Mouse (Mus musculus): ENCODE measurements around the gene Surf1. TPM values are rescaled to one million over a fixed set of nuclear protein-coding genes. Genes with fewer than 3 reads are reported as not detected.

Surf1 gene
- total and polyA plus RNA-seq, 3 experiments = 49.7 to 68.0 (median 49.9) TPM

GRCm38 (mm10) chr2:26919684-26920083 is 3.4 kb upstream of the Surf1 start:
- no peaks in the 10 kb centered on the region for H3K27me3 ChIP-seq (ENCODE audit: control insufficient read depth, insufficient read depth, low read length)
- no peaks in the 10 kb centered on the region for H3K79me2 ChIP-seq (replicated peaks; ENCODE audit: control insufficient read depth, insufficient read depth, low read length)
- H3K27ac ChIP-seq = no peak overlapping the region
- 66% methylated on average over 3 of the region's 3 CpGs for WGBS
- TF ChIP-seq POLR2A (IDR thresholded peaks at IDR 0.05; ENCODE audit: insufficient read depth, low read depth, low read length) (no peak), CTCF (IDR thresholded peaks at IDR 0.05) (no peak), EP300 (IDR thresholded peaks at IDR 0.05; ENCODE audit: insufficient read depth, low read depth, low read length) (no peak)
- intact Hi-C loops (cut with DNase I) = loop anchor here (5.0 kb wide), 1 partner anchor 43 kb away; the partner anchor contains the start of gene Rexo4
- H3K36me3 ChIP-seq (ENCODE audit: control insufficient read depth, insufficient read depth, low read length) = peaks cover 9% of the 10 kb centered on the region
- H3K9ac ChIP-seq (ENCODE audit: low read depth, low read length) = no peak overlapping the region
- no peak for DNase-seq
- H3K4me1 ChIP-seq (ENCODE audit: control insufficient read depth, insufficient read depth, low read length) = peaks cover 9% of the 10 kb centered on the region
- no peak overlapping the region for H3K4me3 ChIP-seq

- WGBS = under 1% methylated on average over 13 of the region's 13 CpGs
- H3K36me3 ChIP-seq (ENCODE audit: control insufficient read depth, insufficient read depth, low read length) = peaks cover 9% of the 10 kb centered on the region
- intact Hi-C loops (cut with DNase I) = loop anchor here (5.0 kb wide), 1 partner anchor 46 kb away; the partner anchor contains the start of gene Rexo4
Observed at GRCm38 (mm10) chr2:26916738-26917137, 408 bp upstream of the Surf1 start.

GRCm38 (mm10) chr2:26914148-26914941 is 2.0 kb downstream of the Surf1 start:
- peaks cover 12% of the 10 kb centered on the region for H3K4me1 ChIP-seq (ENCODE audit: control insufficient read depth, insufficient read depth, low read length)
- no peaks in the 10 kb centered on the region for H3K27me3 ChIP-seq (ENCODE audit: control insufficient read depth, insufficient read depth, low read length)
- H3K79me2 ChIP-seq (replicated peaks; ENCODE audit: control insufficient read depth, insufficient read depth, low read length) = peaks cover 3% of the 10 kb centered on the region
- H3K4me3 ChIP-seq = no peak overlapping the region
- intact Hi-C loops (cut with DNase I) = no loop called here
- no peak overlapping the region for H3K9ac ChIP-seq (ENCODE audit: low read depth, low read length)
- H3K27ac ChIP-seq = no peak overlapping the region
- no peak for DNase-seq
- peaks cover 7% of the 10 kb centered on the region for H3K36me3 ChIP-seq (ENCODE audit: control insufficient read depth, insufficient read depth, low read length)
- TF ChIP-seq EP300 (IDR thresholded peaks at IDR 0.05; ENCODE audit: insufficient read depth, low read depth, low read length) = no peak
- no peak for TF ChIP-seq POLR2A (IDR thresholded peaks at IDR 0.05; ENCODE audit: insufficient read depth, low read depth, low read length)
- TF ChIP-seq CTCF (IDR thresholded peaks at IDR 0.05) = no peak
- 62% methylated on average over 8 of the region's 8 CpGs for WGBS

More at GRCm38 (mm10) chr2:26916738-26917137, 408 bp upstream of the Surf1 start:
- H3K27me3 ChIP-seq (ENCODE audit: control insufficient read depth, insufficient read depth, low read length) = no peaks in the 10 kb centered on the region
- H3K4me1 ChIP-seq (ENCODE audit: control insufficient read depth, insufficient read depth, low read length) = peaks cover 10% of the 10 kb centered on the region
- peak overlapping the region; percentile 70 for H3K9ac ChIP-seq (ENCODE audit: low read depth, low read length)
- no peak for DNase-seq
- no peaks in the 10 kb centered on the region; the same call in 1 of the 2 replicates for H3K79me2 ChIP-seq (replicated peaks; ENCODE audit: control insufficient read depth, insufficient read depth, low read length)
- H3K4me3 ChIP-seq = peak overlapping the region; percentile 69
- no peak for TF ChIP-seq EP300 (IDR thresholded peaks at IDR 0.05; ENCODE audit: insufficient read depth, low read depth, low read length)
- no peak for TF ChIP-seq POLR2A (IDR thresholded peaks at IDR 0.05; ENCODE audit: insufficient read depth, low read depth, low read length)
- no peak for TF ChIP-seq CTCF (IDR thresholded peaks at IDR 0.05)
- peak overlapping the region; percentile 83 for H3K27ac ChIP-seq

- no peak for DNase-seq
- Histone ChIP-seq H3K9ac (ENCODE audit: low read depth, low read length) (no peak overlapping the region), H3K27ac (no peak overlapping the region), H3K4me1 (ENCODE audit: control insufficient read depth, insufficient read depth, low read length) (peaks cover 14% of the 10 kb centered on the region), H3K36me3 (ENCODE audit: control insufficient read depth, insufficient read depth, low read length) (peaks cover 7% of the 10 kb centered on the region), H3K27me3 (ENCODE audit: control insufficient read depth, insufficient read depth, low read length) (no peaks in the 10 kb centered on the region), H3K79me2 (replicated peaks; ENCODE audit: control insufficient read depth, insufficient read depth, low read length) (peaks cover 5% of the 10 kb centered on the region), H3K4me3 (no peak overlapping the region)
- TF ChIP-seq EP300 (IDR thresholded peaks at IDR 0.05; ENCODE audit: insufficient read depth, low read depth, low read length) (no peak), POLR2A (IDR thresholded peaks at IDR 0.05; ENCODE audit: insufficient read depth, low read depth, low read length) (0 out of 2 replicates have a peak, but pooled peaks have one; percentile 25), CTCF (IDR thresholded peaks at IDR 0.05) (no peak)
- 70% methylated on average over 17 of the region's 17 CpGs for WGBS
- intact Hi-C loops (cut with DNase I) = no loop called here
Observed at GRCm38 (mm10) chr2:26913416-26914147, 2.7 kb downstream of the Surf1 start.

- Histone ChIP-seq H3K4me3 (no peak overlapping the region; the same call in 1 of the 2 replicates), H3K36me3 (ENCODE audit: control insufficient read depth, insufficient read depth, low read length) (peaks cover 7% of the 10 kb centered on the region), H3K9ac (ENCODE audit: low read depth, low read length) (peak overlapping the region; percentile 20; the same call in 1 of the 2 replicates), H3K27ac (no peak overlapping the region), H3K27me3 (ENCODE audit: control insufficient read depth, insufficient read depth, low read length) (no peaks in the 10 kb centered on the region), H3K79me2 (replicated peaks; ENCODE audit: control insufficient read depth, insufficient read depth, low read length) (peaks cover 5% of the 10 kb centered on the region), H3K4me1 (ENCODE audit: control insufficient read depth, insufficient read depth, low read length) (peaks cover 14% of the 10 kb centered on the region)
- DNase-seq = no peak
- no peak for TF ChIP-seq CTCF (IDR thresholded peaks at IDR 0.05)
- intact Hi-C loops (cut with DNase I) = no loop called here
- WGBS = 63% methylated on average over 5 of the region's 5 CpGs
Observed at GRCm38 (mm10) chr2:26912253-26912770, 4.0 kb downstream of the Surf1 start.

Measured in heart, adult 2 months (tissue).